Mouse (Mus musculus) hindbrain, embryonic 16.5 days (tissue): Measurements from ENCODE around the gene Vamp1. TPM values are rescaled to one million over a fixed set of nuclear protein-coding genes. Genes with fewer than 3 reads are reported as not detected.

Experiments
- ATAC-seq: fragments of 200-750 bp; cut with Nextera tagmentation; 2 replicates; pipeline ENCODE4 v1.8.0; 2017; ENCODE audit warnings: moderate TSS enrichment, moderate library complexity
- H3K27ac ChIP-seq: fragments of 300-500 bp; sonication (generic); 2 replicates; pipeline ENCODE4 v1.5.1; 2014; ENCODE audit warnings: low read depth, mild to moderate bottlenecking, control low read depth, low read length, moderate library complexity
- H3K27me3 ChIP-seq: fragments of 300-500 bp; sonication (generic); replicated peaks from 2 replicates; pipeline ENCODE4 v1.6.1; 2014; ENCODE audit warnings: low read length; ENCODE audit not compliant: control insufficient read depth, insufficient read depth
- H3K36me3 ChIP-seq: fragments of 300-500 bp; sonication (generic); 2 replicates; pipeline ENCODE4 v1.6.1; 2014; ENCODE audit warnings: mild to moderate bottlenecking, low read length, moderate library complexity, mixed read lengths; ENCODE audit not compliant: control insufficient read depth, insufficient read depth
- H3K4me1 ChIP-seq: fragments of 300-500 bp; sonication (generic); 2 replicates; pipeline ENCODE4 v1.6.1; 2014; ENCODE audit warnings: low read depth, low read length; ENCODE audit not compliant: control insufficient read depth, insufficient read depth
- H3K4me2 ChIP-seq: fragments of 300-500 bp; sonication (generic); 2 replicates; pipeline ENCODE4 v1.6.1; 2014; ENCODE audit warnings: mild to moderate bottlenecking, low read length, control low read depth, moderate library complexity
- H3K4me3 ChIP-seq: fragments of 300-500 bp; sonication (generic); 2 replicates; pipeline ENCODE4 v1.5.1; 2014; ENCODE audit warnings: mild to moderate bottlenecking, low read length, control low read depth, moderate library complexity
- H3K9ac ChIP-seq: fragments of 300-500 bp; sonication (generic); 2 replicates; pipeline ENCODE4 v1.6.1; 2014; ENCODE audit warnings: low read depth, mild to moderate bottlenecking, control low read depth, low read length, moderate library complexity
- H3K9me3 ChIP-seq: fragments of 300-500 bp; sonication (generic); 2 replicates; pipeline ENCODE4 v1.6.1; 2014; ENCODE audit warnings: mild to moderate bottlenecking, low read length, moderate library complexity; ENCODE audit not compliant: control insufficient read depth
- WGBS: fragments of 180-500 bp; shearing (Covaris S2); extraction: QIAGEN DNeasy Blood & Tissue Kit; methylation state at CpG from one replicate; pipeline ENCODE4 v1.1.7; 2014; 5-methylcytosine and 5-hydroxymethylcytosine counted together
- polyA plus RNA-seq: library from polyadenylated mRNA; unstranded; fragments of >200 nt; fragmentation: Nextera tagmentation; extraction: Ambion mirVana; gene quantifications from 2 replicates; pipeline ENCODE4 v1.2.1, GENCODE M21; 2015

Gene Vamp1
- polyA plus RNA-seq, 1 experiment from 2014 or later: 52.8 TPM

DNA sequence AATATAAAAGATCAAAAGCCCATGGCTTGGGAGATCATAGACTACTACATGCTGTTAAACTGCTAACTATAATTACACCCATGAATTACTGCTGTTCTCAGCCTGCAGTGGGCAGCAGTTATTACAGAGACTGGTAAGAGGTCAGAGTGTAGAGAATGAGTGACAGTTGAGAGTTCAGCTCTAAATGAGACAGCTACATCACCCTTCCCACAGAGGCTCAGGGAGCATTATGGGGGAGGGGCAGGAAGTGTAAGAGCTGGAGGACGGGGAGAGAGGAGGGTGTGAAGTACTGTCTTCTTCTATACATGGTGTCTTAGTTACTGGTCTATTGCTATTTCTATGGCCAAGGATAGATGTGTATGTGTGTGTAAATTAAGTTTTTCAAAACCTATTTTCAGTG lies 29.2 kb downstream of the Vamp1 start:
- no peaks in the 10 kb centered on the region for H3K4me1 ChIP-seq
- no peak overlapping the region for H3K9ac ChIP-seq
- H3K27ac ChIP-seq: no peak overlapping the region
- no peaks in the 10 kb centered on the region for H3K27me3 ChIP-seq
- no peaks in the 10 kb centered on the region for H3K9me3 ChIP-seq
- ATAC-seq: no peak
- H3K36me3 ChIP-seq: no peaks in the 10 kb centered on the region
- H3K4me2 ChIP-seq: no peak overlapping the region
- WGBS: 68% methylated on average over 1 of the region's 1 CpGs
- H3K4me3 ChIP-seq: no peak overlapping the region

DNA sequence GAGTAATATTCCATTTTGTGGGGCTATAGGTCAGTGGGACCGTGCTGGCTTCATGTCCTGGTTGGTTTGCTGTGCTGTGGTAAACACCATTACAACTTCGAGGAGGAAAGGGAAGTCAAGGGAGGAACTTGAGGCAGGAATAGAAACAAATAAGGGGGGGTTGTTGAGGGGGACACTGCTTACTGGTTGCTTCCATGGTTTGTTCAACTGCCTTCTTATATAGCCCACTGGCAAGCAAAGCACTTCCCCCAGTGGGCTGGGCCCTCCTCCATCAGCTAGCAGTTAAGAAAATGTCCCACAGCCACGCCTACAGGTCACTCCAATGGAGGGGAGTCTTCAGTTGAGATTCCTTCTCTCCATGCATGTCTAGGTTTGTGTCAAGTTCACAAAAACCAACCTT lies 36.9 kb downstream of the Vamp1 start:
- H3K9ac ChIP-seq: no peak overlapping the region
- H3K27ac ChIP-seq: no peak overlapping the region
- H3K36me3 ChIP-seq: no peaks in the 10 kb centered on the region
- no peak overlapping the region for H3K4me2 ChIP-seq
- no peaks in the 10 kb centered on the region for H3K4me1 ChIP-seq
- H3K4me3 ChIP-seq: no peak overlapping the region
- 88% methylated on average over 3 of the region's 3 CpGs for WGBS
- no peak for ATAC-seq
- H3K9me3 ChIP-seq: no peaks in the 10 kb centered on the region
- no peaks in the 10 kb centered on the region for H3K27me3 ChIP-seq

DNA sequence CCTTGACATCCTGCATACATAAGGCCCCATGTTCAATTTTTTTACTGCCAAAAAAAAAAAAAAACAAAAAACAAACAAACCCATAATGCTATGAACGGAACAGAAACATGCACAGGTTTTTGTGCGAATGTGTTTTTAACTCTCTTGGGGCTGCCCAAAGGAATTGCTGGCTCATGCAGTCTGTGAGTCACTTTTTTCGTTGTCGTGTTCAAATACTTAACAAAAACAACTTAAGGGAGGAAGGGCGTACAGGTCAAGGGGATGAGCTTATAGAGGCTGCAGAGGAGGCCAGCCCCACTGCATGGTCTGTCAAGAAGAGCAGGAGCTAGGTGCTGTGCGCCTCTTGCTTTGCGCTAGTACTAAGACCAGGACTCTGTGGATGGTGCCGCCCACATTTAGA lies 37.4 kb downstream of the Vamp1 start:
- Histone ChIP-seq H3K9ac (no peak overlapping the region), H3K27ac (no peak overlapping the region), H3K36me3 (no peaks in the 10 kb centered on the region), H3K27me3 (no peaks in the 10 kb centered on the region), H3K4me2 (no peak overlapping the region), H3K4me1 (no peaks in the 10 kb centered on the region), H3K4me3 (no peak overlapping the region), H3K9me3 (no peaks in the 10 kb centered on the region)
- ATAC-seq: no peak
- 94% methylated on average over 8 of the region's 8 CpGs for WGBS

GRCm38 (mm10) chr6:125253863-125254715 lies 38.7 kb downstream of the Vamp1 start:
- H3K9me3 ChIP-seq: no peaks in the 10 kb centered on the region
- H3K4me3 ChIP-seq: no peak overlapping the region
- no peaks in the 10 kb centered on the region for H3K27me3 ChIP-seq
- no peak overlapping the region for H3K9ac ChIP-seq
- no peak for ATAC-seq
- H3K36me3 ChIP-seq: no peaks in the 10 kb centered on the region
- no peak overlapping the region for H3K4me2 ChIP-seq
- WGBS: 78% methylated on average over 14 of the region's 14 CpGs
- H3K4me1 ChIP-seq: no peaks in the 10 kb centered on the region
- H3K27ac ChIP-seq: no peak overlapping the region

GRCm38 (mm10) chr6:125255516-125256044 lies 40.2 kb downstream of the Vamp1 start:
- Histone ChIP-seq H3K9ac (no peak overlapping the region), H3K36me3 (no peaks in the 10 kb centered on the region), H3K9me3 (no peaks in the 10 kb centered on the region), H3K4me2 (no peak overlapping the region), H3K27me3 (no peaks in the 10 kb centered on the region), H3K4me1 (no peaks in the 10 kb centered on the region), H3K27ac (no peak overlapping the region), H3K4me3 (no peak overlapping the region)
- 91% methylated on average over 7 of the region's 7 CpGs for WGBS
- no peak for ATAC-seq

DNA sequence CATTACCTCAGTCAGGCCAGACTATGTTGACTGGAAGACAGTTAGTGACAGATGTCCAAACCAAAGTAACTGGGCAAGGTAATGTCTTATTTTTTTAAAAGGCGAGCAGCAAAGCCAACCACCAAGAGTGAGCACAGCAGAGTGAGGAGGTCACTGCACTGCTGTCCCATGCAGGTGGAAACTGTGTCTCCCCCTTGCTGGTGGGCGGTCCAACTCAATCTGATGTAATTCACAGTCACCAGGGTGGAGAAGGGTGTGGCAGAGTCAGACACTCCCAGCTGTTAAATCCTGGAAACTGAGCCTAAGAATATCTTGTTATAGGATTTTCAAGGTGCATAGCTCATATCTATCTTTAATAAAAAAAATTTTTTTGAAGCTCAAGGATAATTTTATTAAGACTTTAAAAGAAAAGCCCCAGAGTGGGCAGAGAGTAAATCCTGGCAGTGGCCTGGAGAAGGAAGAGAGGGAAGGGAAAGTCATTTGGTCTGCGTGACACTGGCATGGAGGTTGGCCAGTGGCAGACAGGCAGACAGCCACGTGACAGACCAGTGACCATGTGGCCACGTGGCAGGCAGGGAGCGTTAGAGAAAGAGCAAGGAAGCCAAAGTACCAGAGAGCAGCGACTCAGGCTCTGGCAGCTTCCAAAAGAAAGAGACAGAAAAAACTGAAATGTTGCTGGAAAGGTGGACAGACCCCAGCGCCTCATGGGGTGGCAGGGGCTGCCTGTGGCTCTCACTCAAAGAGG lies 41.0 kb downstream of the Vamp1 start:
- H3K4me1 ChIP-seq: no peaks in the 10 kb centered on the region
- no peaks in the 10 kb centered on the region for H3K36me3 ChIP-seq
- H3K27me3 ChIP-seq: no peaks in the 10 kb centered on the region
- no peaks in the 10 kb centered on the region for H3K9me3 ChIP-seq
- no peak for ATAC-seq
- 87% methylated on average over 8 of the region's 8 CpGs for WGBS
- H3K27ac ChIP-seq: no peak overlapping the region
- H3K4me3 ChIP-seq: no peak overlapping the region
- no peak overlapping the region for H3K9ac ChIP-seq
- H3K4me2 ChIP-seq: no peak overlapping the region

GRCm38 (mm10) chr6:125260006-125260555 lies 44.7 kb downstream of the Vamp1 start:
- no peak overlapping the region for H3K9ac ChIP-seq
- ATAC-seq: no peak
- no peaks in the 10 kb centered on the region for H3K27me3 ChIP-seq
- WGBS: 77% methylated on average over 10 of the region's 10 CpGs
- no peak overlapping the region for H3K4me3 ChIP-seq
- H3K36me3 ChIP-seq: no peaks in the 10 kb centered on the region
- H3K4me1 ChIP-seq: no peaks in the 10 kb centered on the region
- H3K9me3 ChIP-seq: no peaks in the 10 kb centered on the region
- no peak overlapping the region for H3K4me2 ChIP-seq
- H3K27ac ChIP-seq: no peak overlapping the region

DNA sequence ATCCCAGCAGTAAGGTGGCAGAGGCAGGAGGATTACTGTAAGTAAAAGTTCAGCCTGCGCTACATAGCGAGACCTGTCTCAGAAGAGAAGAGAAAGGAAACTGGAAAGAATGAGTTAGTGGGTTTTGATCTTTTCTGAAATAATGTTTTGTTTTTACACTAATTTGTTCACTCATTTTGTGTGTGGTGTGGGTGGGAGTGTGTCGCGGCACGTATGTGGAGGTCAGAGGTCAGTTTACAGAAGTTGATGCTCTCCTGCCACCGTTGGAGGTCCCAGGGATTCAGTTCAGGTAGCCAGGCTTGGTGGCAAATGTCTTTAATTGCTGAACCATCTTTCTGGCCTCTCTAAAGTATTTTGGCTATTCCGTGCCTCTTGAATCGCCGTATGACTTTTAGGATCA lies 48.9 kb downstream of the Vamp1 start:
- ATAC-seq: no peak

GRCm38 (mm10) chr6:125265239-125265638 lies 49.9 kb downstream of the Vamp1 start:
- H3K27ac ChIP-seq: no peak overlapping the region
- ATAC-seq: no peak
- no peaks in the 10 kb centered on the region for H3K36me3 ChIP-seq
- H3K4me1 ChIP-seq: no peaks in the 10 kb centered on the region
- WGBS: 51% methylated on average over 10 of the region's 10 CpGs
- H3K4me2 ChIP-seq: no peak overlapping the region
- H3K9ac ChIP-seq: no peak overlapping the region
- no peak overlapping the region for H3K4me3 ChIP-seq
- H3K9me3 ChIP-seq: no peaks in the 10 kb centered on the region
- no peaks in the 10 kb centered on the region for H3K27me3 ChIP-seq

More for the DNA sequence above, 48.9 kb downstream of the Vamp1 start:
- no peak overlapping the region for H3K4me3 ChIP-seq
- H3K27me3 ChIP-seq: no peaks in the 10 kb centered on the region
- no peak overlapping the region for H3K27ac ChIP-seq
- WGBS: 88% methylated on average over 9 of the region's 9 CpGs
- H3K4me1 ChIP-seq: no peaks in the 10 kb centered on the region
- no peaks in the 10 kb centered on the region for H3K36me3 ChIP-seq
- H3K4me2 ChIP-seq: no peak overlapping the region
- no peak overlapping the region for H3K9ac ChIP-seq
- H3K9me3 ChIP-seq: no peaks in the 10 kb centered on the region
